16 mouse cellular contexts compared by ENCODE assay signal in genomic region chr12:110169261-110169660, GRCm38 (mm10).
A peak's percentile ranks its signal among the peaks of the same experiment; 100 is the strongest.
DNase-seq lines count a peak whose midpoint lies in the region.
"Had no signal": no experiment of that assay in that cellular context is flagged by ENCODE, and none has a peak within 500 bp of the region (broad histone marks: within the 10 kb centered on the region; RNA-seq: fewer than 3 reads in every experiment).

No protein-coding gene starts in this region.

- peak; percentile 48 for DNase-seq in heart, adult 11 months
- no peak for DNase-seq in heart, adult 8-10 months (ENCODE audit: low spot score)
- DNase-seq in 3134 (ENCODE audit: extremely low read depth, insufficient read length, low spot score), result peak; percentile 76
- DNase-seq in NIH3T3 (ENCODE audit: low read depth), result peak; percentile 30
- DNase-seq in urinary bladder, postnatal 10 days (ENCODE audit: low spot score), result no peak
- no peak for DNase-seq in spleen, postnatal 10 days (ENCODE audit: low spot score in 2 of 2)
- DNase-seq: adrenal gland, adult 8-10 months; adrenal gland, postnatal 14 days; adrenal gland, postnatal 36 days; B cell, adult 2 months; cerebellum, adult 18-20 months; cerebellum, adult 8-10 months; cerebellum, adult 9-11 months; cerebellum, postnatal 14 days; cerebellum, postnatal 36 days; embryo, embryonic 11 days had no signal

Comparison
In these comparisons a context has a peak if more than half of its experiments do, and no peak if none do; other contexts are left out.
1. DNase-seq: peak in heart, adult 11 months (single experiment), 3134 (single experiment) and NIH3T3 (single experiment); none in heart, adult 8-10 months (single experiment), urinary bladder, postnatal 10 days (single experiment) and spleen, postnatal 10 days (0 of 2).